Mouse (Mus musculus): ENCODE measurements around the gene Plgrkt. TPM values are rescaled to one million over a fixed set of nuclear protein-coding genes. Genes with fewer than 3 reads are reported as not detected.

The Plgrkt gene
- polyA plus RNA-seq, 1 experiment from 2014 or later: 88.0 TPM

- H3K27ac ChIP-seq (ENCODE audit: low read length): no peak overlapping the region
- ATAC-seq (replicated peaks; ENCODE audit: extremely low read depth, insufficient read depth, low FRiP score): no peak
- H3K27me3 ChIP-seq (ENCODE audit: control insufficient read depth, insufficient read depth, low read length): no peaks in the 10 kb centered on the region
- peaks cover 3% of the 10 kb centered on the region; the same call in 1 of the 2 replicates for H3K36me3 ChIP-seq (ENCODE audit: control insufficient read depth, insufficient read depth)
- H3K4me3 ChIP-seq (ENCODE audit: low read length): no peak overlapping the region
- no peaks in the 10 kb centered on the region for H3K9me3 ChIP-seq (replicated peaks; ENCODE audit: control insufficient read depth, low read length)
- no peak overlapping the region for H3K4me2 ChIP-seq (ENCODE audit: low read depth, low read length)
- H3K4me1 ChIP-seq (ENCODE audit: control insufficient read depth, insufficient read depth, low read length): no peaks in the 10 kb centered on the region
- H3K9ac ChIP-seq (ENCODE audit: low read length): no peak overlapping the region
- WGBS: 78% methylated on average over 6 of the region's 6 CpGs
Measured at GRCm38 (mm10) chr19:29345636-29346035, 21.6 kb downstream of the Plgrkt start.

GRCm38 (mm10) chr19:29344868-29345267 lies 22.3 kb downstream of the Plgrkt start:
- Histone ChIP-seq H3K4me3 (ENCODE audit: low read length) (no peak overlapping the region), H3K4me1 (ENCODE audit: control insufficient read depth, insufficient read depth, low read length) (no peaks in the 10 kb centered on the region), H3K9me3 (replicated peaks; ENCODE audit: control insufficient read depth, low read length) (no peaks in the 10 kb centered on the region), H3K27me3 (ENCODE audit: control insufficient read depth, insufficient read depth, low read length) (no peaks in the 10 kb centered on the region), H3K4me2 (ENCODE audit: low read depth, low read length) (no peak overlapping the region), H3K36me3 (ENCODE audit: control insufficient read depth, insufficient read depth) (peaks cover 3% of the 10 kb centered on the region; the same call in 1 of the 2 replicates), H3K9ac (ENCODE audit: low read length) (no peak overlapping the region), H3K27ac (ENCODE audit: low read length) (no peak overlapping the region)
- ATAC-seq (replicated peaks; ENCODE audit: extremely low read depth, insufficient read depth, low FRiP score): no peak

GRCm38 (mm10) chr19:29342281-29342680 lies 24.9 kb downstream of the Plgrkt start:
- no peaks in the 10 kb centered on the region for H3K4me1 ChIP-seq (ENCODE audit: control insufficient read depth, insufficient read depth, low read length)
- H3K36me3 ChIP-seq (ENCODE audit: control insufficient read depth, insufficient read depth): no peaks in the 10 kb centered on the region
- WGBS: 66% methylated on average over 6 of the region's 6 CpGs
- no peak overlapping the region for H3K27ac ChIP-seq (ENCODE audit: low read length)
- no peak for ATAC-seq (replicated peaks; ENCODE audit: extremely low read depth, insufficient read depth, low FRiP score)
- no peaks in the 10 kb centered on the region for H3K9me3 ChIP-seq (replicated peaks; ENCODE audit: control insufficient read depth, low read length)
- H3K9ac ChIP-seq (ENCODE audit: low read length): no peak overlapping the region
- no peak overlapping the region for H3K4me3 ChIP-seq (ENCODE audit: low read length)
- no peaks in the 10 kb centered on the region for H3K27me3 ChIP-seq (ENCODE audit: control insufficient read depth, insufficient read depth, low read length)
- H3K4me2 ChIP-seq (ENCODE audit: low read depth, low read length): no peak overlapping the region

GRCm38 (mm10) chr19:29341029-29341428 lies 26.2 kb downstream of the Plgrkt start:
- no peak overlapping the region for H3K4me2 ChIP-seq (ENCODE audit: low read depth, low read length)
- 75% methylated on average over 4 of the region's 4 CpGs for WGBS
- H3K4me1 ChIP-seq (ENCODE audit: control insufficient read depth, insufficient read depth, low read length): no peaks in the 10 kb centered on the region
- no peak overlapping the region for H3K9ac ChIP-seq (ENCODE audit: low read length)
- H3K9me3 ChIP-seq (replicated peaks; ENCODE audit: control insufficient read depth, low read length): no peaks in the 10 kb centered on the region
- no peaks in the 10 kb centered on the region for H3K36me3 ChIP-seq (ENCODE audit: control insufficient read depth, insufficient read depth)
- H3K27ac ChIP-seq (ENCODE audit: low read length): no peak overlapping the region
- H3K4me3 ChIP-seq (ENCODE audit: low read length): no peak overlapping the region
- H3K27me3 ChIP-seq (ENCODE audit: control insufficient read depth, insufficient read depth, low read length): no peaks in the 10 kb centered on the region
- no peak for ATAC-seq (replicated peaks; ENCODE audit: extremely low read depth, insufficient read depth, low FRiP score)

- H3K4me2 ChIP-seq (ENCODE audit: low read depth, low read length): no peak overlapping the region
- 81% methylated on average over 2 of the region's 2 CpGs for WGBS
- ATAC-seq (replicated peaks; ENCODE audit: extremely low read depth, insufficient read depth, low FRiP score): no peak
Measured at GRCm38 (mm10) chr19:29336624-29337023, 30.6 kb downstream of the Plgrkt start.

GRCm38 (mm10) chr19:29334068-29334745 lies 33.0 kb downstream of the Plgrkt start, which contains the start of gene Rln1:
Gene Rln1 (minus strand): TSS chr19:29334670.
- Histone ChIP-seq H3K4me1 (ENCODE audit: control insufficient read depth, insufficient read depth, low read length) (peaks cover 3% of the 10 kb centered on the region; the same call in 1 of the 2 replicates), H3K27me3 (ENCODE audit: control insufficient read depth, insufficient read depth, low read length) (no peaks in the 10 kb centered on the region), H3K9me3 (replicated peaks; ENCODE audit: control insufficient read depth, low read length) (no peaks in the 10 kb centered on the region), H3K4me3 (ENCODE audit: low read length) (peak within 1 kb of the TSS; percentile 52), H3K4me2 (ENCODE audit: low read depth, low read length) (peak within 1 kb of the TSS; percentile 80), H3K9ac (ENCODE audit: low read length) (peak within 1 kb of the TSS; percentile 52), H3K27ac (ENCODE audit: low read length) (no peak within 1 kb of the TSS), H3K36me3 (ENCODE audit: control insufficient read depth, insufficient read depth) (no peaks in the 10 kb centered on the region)
- 0 out of 2 replicates have a peak, but pooled peaks have one; percentile 23 for ATAC-seq (replicated peaks; ENCODE audit: extremely low read depth, insufficient read depth, low FRiP score)
- 3% methylated on average over 23 of the region's 23 CpGs for WGBS

More at GRCm38 (mm10) chr19:29336624-29337023, 30.6 kb downstream of the Plgrkt start:
- Histone ChIP-seq H3K9me3 (replicated peaks; ENCODE audit: control insufficient read depth, low read length) (no peaks in the 10 kb centered on the region), H3K9ac (ENCODE audit: low read length) (no peak overlapping the region), H3K4me1 (ENCODE audit: control insufficient read depth, insufficient read depth, low read length) (peaks cover 3% of the 10 kb centered on the region; the same call in 1 of the 2 replicates), H3K4me3 (ENCODE audit: low read length) (no peak overlapping the region), H3K36me3 (ENCODE audit: control insufficient read depth, insufficient read depth) (no peaks in the 10 kb centered on the region), H3K27ac (ENCODE audit: low read length) (no peak overlapping the region), H3K27me3 (ENCODE audit: control insufficient read depth, insufficient read depth, low read length) (no peaks in the 10 kb centered on the region)

- WGBS: 71% methylated on average over 13 of the region's 13 CpGs
- Histone ChIP-seq H3K4me2 (ENCODE audit: low read depth, low read length) (no peak overlapping the region), H3K4me3 (ENCODE audit: low read length) (no peak overlapping the region), H3K9me3 (replicated peaks; ENCODE audit: control insufficient read depth, low read length) (no peaks in the 10 kb centered on the region), H3K9ac (ENCODE audit: low read length) (no peak overlapping the region), H3K4me1 (ENCODE audit: control insufficient read depth, insufficient read depth, low read length) (peaks cover 4% of the 10 kb centered on the region; the same call in 1 of the 2 replicates), H3K36me3 (ENCODE audit: control insufficient read depth, insufficient read depth) (no peaks in the 10 kb centered on the region), H3K27ac (ENCODE audit: low read length) (no peak overlapping the region), H3K27me3 (ENCODE audit: control insufficient read depth, insufficient read depth, low read length) (no peaks in the 10 kb centered on the region)
- ATAC-seq (replicated peaks; ENCODE audit: extremely low read depth, insufficient read depth, low FRiP score): no peak
Measured at GRCm38 (mm10) chr19:29326822-29327552, 40.2 kb downstream of the Plgrkt start.

- no peak for ATAC-seq (replicated peaks; ENCODE audit: extremely low read depth, insufficient read depth, low FRiP score)
- 79% methylated on average over 4 of the region's 4 CpGs for WGBS
- no peaks in the 10 kb centered on the region for H3K27me3 ChIP-seq (ENCODE audit: control insufficient read depth, insufficient read depth, low read length)
- no peak overlapping the region for H3K4me2 ChIP-seq (ENCODE audit: low read depth, low read length)
- no peaks in the 10 kb centered on the region for H3K9me3 ChIP-seq (replicated peaks; ENCODE audit: control insufficient read depth, low read length)
- no peak overlapping the region for H3K27ac ChIP-seq (ENCODE audit: low read length)
- no peak overlapping the region for H3K4me3 ChIP-seq (ENCODE audit: low read length)
- no peak overlapping the region for H3K9ac ChIP-seq (ENCODE audit: low read length)
- peaks cover 4% of the 10 kb centered on the region; the same call in 1 of the 2 replicates for H3K4me1 ChIP-seq (ENCODE audit: control insufficient read depth, insufficient read depth, low read length)
- H3K36me3 ChIP-seq (ENCODE audit: control insufficient read depth, insufficient read depth): no peaks in the 10 kb centered on the region
Measured at GRCm38 (mm10) chr19:29326396-29326795, 40.8 kb downstream of the Plgrkt start.

GRCm38 (mm10) chr19:29325852-29326180 lies 41.4 kb downstream of the Plgrkt start:
- Histone ChIP-seq H3K27me3 (ENCODE audit: control insufficient read depth, insufficient read depth, low read length) (no peaks in the 10 kb centered on the region), H3K36me3 (ENCODE audit: control insufficient read depth, insufficient read depth) (no peaks in the 10 kb centered on the region), H3K9me3 (replicated peaks; ENCODE audit: control insufficient read depth, low read length) (no peaks in the 10 kb centered on the region), H3K27ac (ENCODE audit: low read length) (no peak overlapping the region), H3K9ac (ENCODE audit: low read length) (no peak overlapping the region), H3K4me3 (ENCODE audit: low read length) (peak overlapping the region; percentile 51), H3K4me2 (ENCODE audit: low read depth, low read length) (peak overlapping the region; percentile 70), H3K4me1 (ENCODE audit: control insufficient read depth, insufficient read depth, low read length) (peaks cover 4% of the 10 kb centered on the region; the same call in 1 of the 2 replicates)
- ATAC-seq (replicated peaks; ENCODE audit: extremely low read depth, insufficient read depth, low FRiP score): no peak
- 62% methylated on average over 9 of the region's 9 CpGs for WGBS

All from heart, embryonic 16.5 days (tissue).